Mouse (Mus musculus) lung, embryonic 14.5 days (tissue): Measurements from ENCODE around the gene Snx14. TPM values are rescaled to one million over a fixed set of nuclear protein-coding genes. Genes with fewer than 3 reads are reported as not detected.
"Not testable (repeated sequence)": the region's sequence is repeated elsewhere in the genome, so short reads cannot be mapped to it uniquely, and the experiment has no call there.

Experiments used
- ATAC-seq: fragments of 200-750 bp; cut with Nextera tagmentation; 2 replicates; pipeline ENCODE4 v1.8.0; 2017; ENCODE audit warnings: mild to moderate bottlenecking, moderate TSS enrichment, moderate library complexity; ENCODE audit not compliant: insufficient read depth
- DNase-seq: peaks from one replicate; pipeline ENCODE4 v3.0.0-alpha.2; 2015
- H3K27ac ChIP-seq: fragments of 300-500 bp; sonication (generic); 2 replicates; pipeline ENCODE4 v1.5.1; 2014; ENCODE audit warnings: low read depth, mild to moderate bottlenecking, moderate library complexity
- H3K27me3 ChIP-seq: fragments of 300-500 bp; sonication (generic); 2 replicates; pipeline ENCODE4 v1.6.1; 2014; ENCODE audit warnings: low read length, control low read depth; ENCODE audit not compliant: insufficient read depth
- H3K36me3 ChIP-seq: fragments of 300-500 bp; sonication (generic); 2 replicates; pipeline ENCODE4 v1.6.1; 2014; ENCODE audit warnings: control low read depth; ENCODE audit not compliant: insufficient read depth
- H3K4me1 ChIP-seq: fragments of 300-500 bp; sonication (generic); 2 replicates; pipeline ENCODE4 v1.6.1; 2014; ENCODE audit warnings: antibody characterized with exemption, control low read depth; ENCODE audit not compliant: insufficient read depth
- H3K4me2 ChIP-seq: fragments of 300-500 bp; sonication (generic); 2 replicates; pipeline ENCODE4 v1.6.1; 2014; ENCODE audit warnings: mild to moderate bottlenecking
- H3K4me3 ChIP-seq: fragments of 300-500 bp; sonication (generic); 2 replicates; pipeline ENCODE4 v1.5.1; 2014; ENCODE audit warnings: low read depth, low read length
- H3K9ac ChIP-seq: fragments of 300-500 bp; sonication (generic); 2 replicates; pipeline ENCODE4 v1.6.1; 2014
- H3K9me3 ChIP-seq: fragments of 300-500 bp; sonication (generic); 2 replicates; pipeline ENCODE4 v1.6.1; 2016; ENCODE audit warnings: low read depth, low read length, control low read depth
- CTCF ChIP-seq: IDR thresholded peaks from 2 replicates; pipeline ENCODE4 v1.5.1; 2016; ENCODE audit warnings: antibody characterized with exemption, low read depth
- WGBS: fragments of 180-500 bp; shearing (Covaris S2); extraction: QIAGEN DNeasy Blood & Tissue Kit; methylation state at CpG from one replicate; pipeline ENCODE4 v1.1.7; 2014; 5-methylcytosine and 5-hydroxymethylcytosine counted together
- polyA plus RNA-seq: library from polyadenylated mRNA; unstranded; fragments of >200 nt; fragmentation: Nextera tagmentation; extraction: Ambion mirVana; gene quantifications from 2 replicates; pipeline ENCODE4 v1.2.1, GENCODE M21; 2014

Snx14 gene
- 22.9 and 24.5 TPM in 2 replicates for polyA plus RNA-seq

DNA sequence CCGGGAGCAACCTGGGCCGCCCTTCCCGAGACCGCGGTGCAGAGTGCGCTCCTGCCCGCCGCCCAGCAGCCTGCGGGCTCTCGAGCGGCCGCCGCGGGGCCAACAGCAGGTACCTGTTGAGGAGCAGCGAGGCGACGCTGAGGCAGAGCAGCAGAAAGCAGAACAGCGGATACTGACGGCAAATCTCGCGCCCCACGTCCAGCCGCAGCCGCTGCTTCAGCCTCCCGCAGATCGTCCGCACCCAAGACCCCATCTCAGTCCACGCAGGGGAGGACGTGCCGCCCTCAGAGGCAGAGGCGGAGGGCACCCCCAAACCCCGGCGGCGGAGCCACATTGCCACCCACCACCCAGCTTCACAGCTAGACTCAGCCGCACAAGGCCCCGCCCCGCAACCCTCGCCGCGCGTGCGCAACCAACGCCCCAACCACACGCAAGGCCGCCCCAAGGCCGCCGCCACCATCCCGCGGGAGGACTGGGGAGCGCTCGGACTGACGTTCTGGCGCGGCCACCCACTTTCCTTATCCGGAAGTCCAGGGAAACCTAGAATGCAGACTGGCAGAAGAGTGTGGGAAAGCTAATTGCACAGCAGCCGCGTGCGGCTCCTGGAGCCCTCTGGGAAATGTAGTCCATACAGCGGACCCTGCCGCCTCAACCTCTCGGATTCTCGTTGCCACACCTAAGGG lies at the start of gene Snx14:
TSS of gene Snx14 (minus strand) at position 404 of the 683 bp plus-strand sequence.
- no peak for TF ChIP-seq CTCF
- Histone ChIP-seq H3K4me3 (peak within 1 kb of the TSS; percentile 73), H3K27me3 (no peaks in the 10 kb centered on the region), H3K9me3 (no peaks in the 10 kb centered on the region), H3K36me3 (no peaks in the 10 kb centered on the region), H3K27ac (peak within 1 kb of the TSS; percentile 92), H3K9ac (peak within 1 kb of the TSS; percentile 82), H3K4me2 (peak within 1 kb of the TSS; percentile 84), H3K4me1 (no peaks in the 10 kb centered on the region)
- ATAC-seq (peak; percentile 98), DNase-seq (peak; percentile 97)
- under 1% methylated on average over 61 of the region's 62 CpGs for WGBS

DNA sequence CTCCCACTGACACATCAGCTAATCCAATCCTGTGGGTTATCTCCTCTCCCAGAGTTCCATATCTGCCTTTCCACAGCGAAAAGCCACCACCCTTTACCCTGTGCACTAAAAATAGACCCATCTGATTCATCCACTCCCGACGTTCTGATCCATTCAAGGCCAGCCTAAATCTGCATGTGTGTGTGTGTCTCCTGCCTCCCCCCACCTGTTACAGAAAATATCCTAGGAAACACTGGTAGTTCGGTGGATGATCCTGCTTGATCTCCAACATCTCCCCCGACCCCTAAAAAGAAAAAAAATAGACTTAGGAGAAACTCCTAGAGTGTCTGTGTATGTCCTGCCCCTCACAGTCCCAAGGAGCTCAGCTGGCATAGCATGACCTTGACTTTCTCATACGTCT lies 45.8 kb upstream of the Snx14 start:
- Histone ChIP-seq H3K9me3 (no peaks in the 10 kb centered on the region), H3K4me2 (no peak overlapping the region), H3K27me3 (no peaks in the 10 kb centered on the region), H3K36me3 (peaks cover 6% of the 10 kb centered on the region; the same call in 1 of the 2 replicates), H3K27ac (peak overlapping the region; percentile 18; the same call in 1 of the 2 replicates), H3K9ac (no peak overlapping the region), H3K4me1 (peaks cover 13% of the 10 kb centered on the region), H3K4me3 (no peak overlapping the region)
- 34% methylated on average over 6 of the region's 6 CpGs for WGBS
- DNase-seq (no peak), ATAC-seq (no peak)
- TF ChIP-seq CTCF, result no peak

DNA sequence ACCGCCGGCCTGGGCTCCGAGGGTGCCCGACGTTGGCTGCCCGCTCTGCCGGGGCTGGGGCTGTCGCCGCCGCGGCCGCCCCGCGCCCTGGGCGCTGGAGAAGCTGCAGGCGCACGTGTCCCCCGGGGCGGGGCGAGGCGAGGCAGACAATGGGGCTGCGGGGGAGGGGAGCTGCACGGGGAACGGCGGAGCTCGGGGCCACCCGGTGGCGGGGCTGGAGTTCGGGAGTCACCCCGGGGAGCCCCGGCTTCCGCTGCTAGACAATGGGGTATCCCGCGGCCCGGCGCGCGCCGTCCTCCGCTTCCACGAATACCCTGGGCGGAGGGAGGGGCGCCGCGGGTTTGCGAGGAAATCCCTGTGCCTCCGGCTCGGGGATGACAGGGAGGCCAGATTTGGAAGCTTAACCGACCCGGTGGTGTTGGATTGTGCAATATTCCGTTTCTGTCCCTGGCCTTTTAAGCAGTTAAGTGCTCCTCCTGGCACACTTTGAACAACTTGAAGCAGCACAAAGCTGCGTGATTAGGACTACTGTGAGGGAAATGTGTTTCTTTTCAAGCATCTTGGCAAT lies 44.2 kb upstream of the Snx14 start:
- no peaks in the 10 kb centered on the region for H3K27me3 ChIP-seq
- peaks cover 13% of the 10 kb centered on the region for H3K4me1 ChIP-seq
- WGBS, result 0% methylated on average over 47 of the region's 52 CpGs
- peak overlapping the region; percentile 99 for H3K27ac ChIP-seq
- peak overlapping the region; percentile 89 for H3K9ac ChIP-seq
- peak overlapping the region; percentile 98 for H3K4me3 ChIP-seq
- DNase-seq (peak; percentile 81), ATAC-seq (no peak)
- H3K4me2 ChIP-seq, result peak overlapping the region; percentile 56
- H3K36me3 ChIP-seq, result peaks cover 17% of the 10 kb centered on the region
- no peak for TF ChIP-seq CTCF
- no peaks in the 10 kb centered on the region for H3K9me3 ChIP-seq

DNA sequence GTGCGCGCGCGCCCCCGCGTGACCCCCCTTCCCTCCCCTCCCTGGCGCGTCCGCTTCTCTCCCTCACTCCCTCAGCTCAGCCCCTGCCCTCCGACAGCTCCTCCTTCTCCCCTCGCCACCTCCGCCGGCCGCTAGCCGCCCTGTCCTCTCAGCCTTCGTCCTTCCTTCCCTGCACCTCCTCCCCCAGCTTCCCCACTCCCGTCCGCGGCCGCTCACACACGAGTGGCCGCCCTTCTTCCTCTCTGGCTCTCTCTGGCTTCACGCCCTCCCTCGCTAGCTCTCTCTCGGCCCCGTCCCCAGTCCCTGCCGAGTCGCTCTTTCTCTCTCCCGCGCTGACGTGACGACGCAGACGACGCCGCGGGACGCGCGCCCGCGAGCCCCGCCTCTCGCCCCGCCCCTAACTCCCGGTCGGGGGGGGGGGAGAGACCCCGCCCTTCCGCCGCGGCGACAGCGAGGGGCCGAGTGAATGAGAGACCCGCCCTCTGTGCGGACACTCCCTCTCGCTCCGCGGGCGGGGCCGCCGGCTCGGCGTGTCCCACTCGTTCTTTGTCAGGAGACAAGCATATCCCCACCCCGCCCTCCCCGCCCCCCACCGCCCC lies 43.6 kb upstream of the Snx14 start, which contains the start of gene Syncrip:
TSS of gene Syncrip (minus strand) at position 345 of the 599 bp plus-strand sequence.
- Histone ChIP-seq H3K4me2 (peak within 1 kb of the TSS; percentile 88), H3K9ac (peak within 1 kb of the TSS; percentile 99), H3K4me1 (peaks cover 13% of the 10 kb centered on the region), H3K36me3 (peaks cover 23% of the 10 kb centered on the region), H3K4me3 (peak within 1 kb of the TSS; percentile 98), H3K27ac (peak within 1 kb of the TSS; percentile 99)
- H3K27me3 ChIP-seq, H3K9me3 ChIP-seq: not testable (repeated sequence)
- ATAC-seq (peak; percentile 95), DNase-seq (peak; percentile 97)
- WGBS, result 2% methylated on average over 43 of the region's 68 CpGs

DNA sequence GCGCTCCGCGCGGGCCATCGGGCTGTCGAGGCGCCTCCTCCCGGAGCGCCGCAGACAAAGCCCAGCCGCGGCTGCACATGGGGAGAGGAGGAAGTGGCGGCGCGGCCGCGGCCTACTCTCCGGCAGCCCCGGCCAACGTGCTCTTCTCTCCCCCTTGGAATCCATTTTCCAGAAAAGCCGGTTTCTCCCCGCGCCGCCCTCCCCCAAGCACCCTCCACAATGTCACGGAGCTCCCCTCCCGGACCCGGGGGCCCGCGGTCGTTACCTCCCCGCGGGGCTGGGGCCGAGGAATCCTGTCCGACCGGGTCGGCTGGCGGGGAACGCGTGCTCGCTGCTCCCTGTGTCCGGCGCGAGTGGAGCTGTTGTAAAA lies 43.0 kb upstream of the Snx14 start:
- ATAC-seq (peak; percentile 4; the same call in 1 of the 2 replicates), DNase-seq (no peak)
- 0% methylated on average over 29 of the region's 43 CpGs for WGBS
- no peaks in the 10 kb centered on the region for H3K27me3 ChIP-seq
- peaks cover 27% of the 10 kb centered on the region for H3K36me3 ChIP-seq
- peak overlapping the region; percentile 98 for H3K4me3 ChIP-seq
- H3K9ac ChIP-seq, result peak overlapping the region; percentile 99
- H3K9me3 ChIP-seq, result no peaks in the 10 kb centered on the region
- peak overlapping the region; percentile 99 for H3K27ac ChIP-seq
- H3K4me2 ChIP-seq, result peak overlapping the region; percentile 88
- H3K4me1 ChIP-seq, result peaks cover 13% of the 10 kb centered on the region
- TF ChIP-seq CTCF, result no peak

DNA sequence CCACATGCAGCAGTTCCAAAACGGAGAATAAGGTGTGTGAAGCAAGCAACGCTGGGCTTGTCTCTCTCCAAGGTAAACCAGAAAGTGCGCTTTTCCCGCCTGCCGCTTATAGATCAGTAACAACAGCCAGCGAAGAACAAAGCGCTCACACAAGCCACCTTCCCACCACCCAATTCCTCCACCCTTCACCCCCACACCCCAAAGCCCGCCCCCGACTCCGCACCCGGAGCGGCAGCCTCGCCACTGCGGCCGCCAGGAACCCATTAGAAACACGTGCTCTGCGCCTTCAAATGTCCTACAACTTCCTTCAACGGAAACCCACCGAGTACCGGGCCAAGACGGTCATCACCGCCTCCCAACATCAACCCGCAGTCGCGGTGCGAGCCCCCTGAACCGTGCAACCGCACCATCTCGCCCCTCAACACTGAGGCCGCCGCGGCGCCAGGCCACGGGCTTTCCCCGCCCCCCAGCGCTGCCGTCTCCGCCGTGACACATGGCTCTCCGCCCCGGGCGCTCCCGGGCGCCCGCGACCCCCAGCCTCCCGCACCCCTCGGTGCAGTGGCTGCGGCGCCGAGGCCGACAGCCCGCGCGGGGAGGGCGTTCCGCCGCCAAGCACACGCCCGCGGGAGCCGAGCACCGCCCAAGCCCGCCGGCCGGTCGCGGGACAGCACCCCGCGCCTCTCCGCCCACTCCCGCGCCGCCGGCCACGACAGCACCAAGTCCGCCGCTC lies 42.5 kb upstream of the Snx14 start:
- Histone ChIP-seq H3K9ac (peak overlapping the region; percentile 99), H3K4me3 (peak overlapping the region; percentile 98), H3K4me1 (peaks cover 13% of the 10 kb centered on the region), H3K27ac (peak overlapping the region; percentile 99), H3K9me3 (no peaks in the 10 kb centered on the region), H3K36me3 (peaks cover 32% of the 10 kb centered on the region), H3K4me2 (peak overlapping the region; percentile 88), H3K27me3 (no peaks in the 10 kb centered on the region)
- no peak for TF ChIP-seq CTCF
- peak; percentile 57 for DNase-seq
- under 1% methylated on average over 67 of the region's 78 CpGs for WGBS
- no peak; the same call in 1 of the 2 replicates for ATAC-seq
